Mouse (Mus musculus): ENCODE measurements around the gene Fkbp14. TPM values are rescaled to one million over a fixed set of nuclear protein-coding genes. Genes with fewer than 3 reads are reported as not detected.

Fkbp14 gene
- total RNA-seq, 2 experiments from 2014 or later = 3.4 to 6.3 TPM

DNA sequence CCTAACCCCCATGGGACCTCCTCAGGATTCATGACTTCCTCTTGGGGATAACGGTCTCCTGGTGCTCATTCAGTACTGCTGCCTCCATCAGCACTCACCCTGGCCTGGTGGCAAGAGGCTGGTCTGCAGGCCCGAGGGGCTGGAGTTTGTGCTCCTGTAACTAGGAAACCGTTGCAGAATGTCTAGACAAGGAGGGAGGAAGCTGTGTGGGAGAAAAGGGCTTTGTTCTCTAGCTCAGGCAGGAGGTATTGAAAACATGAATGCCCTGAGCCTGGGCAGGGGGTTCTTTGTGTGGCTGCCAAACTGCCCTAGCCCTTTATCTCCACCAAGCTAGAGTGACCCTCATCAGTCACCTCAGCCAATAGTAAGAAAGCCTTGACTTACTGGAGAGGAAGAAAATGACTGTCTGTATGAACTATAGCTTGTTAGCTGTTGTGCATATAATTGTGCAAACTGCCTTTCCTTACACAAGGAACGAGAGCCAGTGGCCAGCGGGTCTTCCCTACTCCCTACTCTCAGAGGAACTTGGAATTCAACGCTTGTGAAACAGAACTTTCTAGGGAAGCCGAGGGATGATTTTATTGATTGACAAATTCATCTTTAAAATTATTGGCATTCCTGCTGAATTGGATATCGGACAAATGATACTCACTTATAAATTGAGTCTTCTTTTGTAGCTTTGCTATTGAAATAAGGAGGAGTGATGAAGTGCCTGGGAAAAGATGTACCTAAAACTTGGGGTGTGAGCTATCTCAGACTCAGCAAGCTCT lies 42.6 kb downstream of the Fkbp14 start:
- no peak for DNase-seq
- no peak for TF ChIP-seq CTCF (IDR thresholded peaks at IDR 0.05)
- Histone ChIP-seq H3K4me3 (no peak overlapping the region), H3K27ac (no peak overlapping the region)
- intact Hi-C loops (cut with DNase I) = no loop called here

DNA sequence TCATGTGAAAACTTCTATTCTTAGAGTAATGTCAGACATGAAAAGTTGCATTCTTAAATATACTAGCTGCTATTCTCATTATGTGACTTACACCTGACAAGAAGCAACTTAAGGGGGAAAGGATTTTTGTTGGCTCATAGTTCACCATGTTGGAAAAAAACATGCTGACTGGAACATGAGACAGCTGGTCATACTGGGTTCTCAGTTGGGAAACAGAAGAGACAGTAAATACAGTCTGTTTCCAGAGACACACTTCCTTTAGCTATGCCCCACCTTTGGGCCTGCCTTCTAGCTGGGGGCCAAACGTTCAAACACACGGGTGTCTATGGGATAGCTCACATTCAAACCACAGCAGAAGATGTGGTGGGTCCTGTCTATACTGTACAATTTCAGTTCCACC lies 43.5 kb downstream of the Fkbp14 start:
- intact Hi-C loops (cut with DNase I) = no loop called here
- no peak for TF ChIP-seq CTCF (IDR thresholded peaks at IDR 0.05)
- no peak overlapping the region for H3K4me3 ChIP-seq
- DNase-seq = no peak
- H3K27ac ChIP-seq = no peak overlapping the region

DNA sequence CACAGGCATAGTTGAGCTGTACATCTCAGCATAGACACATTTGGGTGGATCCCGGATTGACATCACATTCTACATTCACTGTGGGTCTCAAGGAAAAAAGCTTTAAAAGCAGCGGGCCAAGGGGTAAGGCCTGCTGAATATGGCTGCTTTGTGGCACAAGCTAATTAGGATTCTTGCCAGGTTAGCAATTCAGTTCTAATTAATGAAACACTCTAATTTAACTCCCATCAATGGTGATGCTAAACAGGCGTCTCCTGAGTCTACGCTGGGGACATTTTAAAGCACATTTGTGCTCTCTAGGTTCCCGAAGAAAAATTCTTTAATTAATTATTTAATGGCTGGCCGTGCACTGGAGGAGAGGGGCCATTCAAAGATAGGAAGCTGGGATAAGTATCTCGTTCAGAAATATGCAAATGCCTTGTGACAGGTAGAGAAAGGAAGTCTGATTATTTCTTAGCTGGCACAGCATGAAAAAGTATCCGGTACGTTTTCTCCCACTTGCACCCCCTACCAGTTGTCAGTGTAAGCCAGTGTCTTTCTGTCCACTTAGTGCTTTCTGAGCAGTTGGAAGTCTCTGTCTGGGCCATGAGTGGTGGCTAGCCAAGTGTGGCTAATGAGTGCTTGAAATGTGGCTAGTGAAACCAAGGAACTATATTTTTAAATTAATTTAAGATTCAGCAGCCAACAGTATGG lies 44.2 kb downstream of the Fkbp14 start:
- intact Hi-C loops (cut with DNase I) = no loop called here
- no peak for DNase-seq
- no peak for TF ChIP-seq CTCF (IDR thresholded peaks at IDR 0.05)
- Histone ChIP-seq H3K4me3 (no peak overlapping the region), H3K27ac (no peak overlapping the region)

DNA sequence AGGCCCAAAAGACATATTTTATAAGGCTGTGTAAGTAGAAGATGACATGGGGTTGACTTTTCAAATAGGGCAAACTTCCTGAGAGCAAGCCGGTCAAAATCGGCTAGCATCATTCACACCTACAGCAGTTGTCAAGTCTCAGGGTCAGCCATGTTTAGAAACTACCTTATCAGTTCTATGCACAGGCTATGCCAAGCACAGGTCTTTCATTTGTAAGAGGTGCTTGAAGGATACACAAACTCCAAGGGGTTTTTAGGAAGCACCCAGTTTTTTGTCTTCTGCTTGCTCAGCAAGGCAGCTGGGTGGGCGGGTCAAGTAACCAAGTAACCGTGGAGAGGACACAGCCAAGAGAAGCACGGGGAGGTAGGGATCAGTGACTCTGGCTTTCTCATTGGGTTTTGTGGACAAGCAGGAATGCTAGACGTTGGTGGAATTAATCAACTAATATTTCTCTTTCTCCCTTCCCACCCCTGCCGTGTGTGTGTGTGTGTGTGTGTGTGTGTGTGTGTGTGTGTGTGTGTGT lies 46.2 kb downstream of the Fkbp14 start:
- no peak for DNase-seq
- H3K27ac ChIP-seq = no peak overlapping the region
- no peak overlapping the region for H3K4me3 ChIP-seq
- intact Hi-C loops (cut with DNase I) = no loop called here
- no peak for TF ChIP-seq CTCF (IDR thresholded peaks at IDR 0.05)

DNA sequence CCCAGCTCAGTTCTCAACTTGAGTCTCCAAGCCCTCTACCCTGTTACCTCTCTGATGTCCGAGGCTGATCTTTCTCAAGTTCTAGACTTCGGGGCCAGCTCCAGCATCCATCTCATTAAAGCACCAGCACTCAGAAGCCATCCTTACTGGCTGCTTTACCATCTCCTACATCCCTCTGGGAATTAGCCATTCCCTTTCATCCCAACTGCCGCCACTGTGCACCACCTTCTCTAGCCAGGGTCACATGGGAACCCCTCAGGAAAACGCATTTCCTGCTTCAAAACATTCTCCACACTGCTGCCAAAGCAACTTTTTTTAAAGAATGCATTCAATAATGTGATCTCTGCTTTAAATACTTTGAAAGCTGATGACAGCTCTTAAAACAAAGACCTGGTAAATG lies 47.8 kb downstream of the Fkbp14 start:
- DNase-seq = no peak
- Histone ChIP-seq H3K4me3 (no peak overlapping the region), H3K27ac (no peak overlapping the region)
- no peak for TF ChIP-seq CTCF (IDR thresholded peaks at IDR 0.05)
- intact Hi-C loops (cut with DNase I) = no loop called here

DNA sequence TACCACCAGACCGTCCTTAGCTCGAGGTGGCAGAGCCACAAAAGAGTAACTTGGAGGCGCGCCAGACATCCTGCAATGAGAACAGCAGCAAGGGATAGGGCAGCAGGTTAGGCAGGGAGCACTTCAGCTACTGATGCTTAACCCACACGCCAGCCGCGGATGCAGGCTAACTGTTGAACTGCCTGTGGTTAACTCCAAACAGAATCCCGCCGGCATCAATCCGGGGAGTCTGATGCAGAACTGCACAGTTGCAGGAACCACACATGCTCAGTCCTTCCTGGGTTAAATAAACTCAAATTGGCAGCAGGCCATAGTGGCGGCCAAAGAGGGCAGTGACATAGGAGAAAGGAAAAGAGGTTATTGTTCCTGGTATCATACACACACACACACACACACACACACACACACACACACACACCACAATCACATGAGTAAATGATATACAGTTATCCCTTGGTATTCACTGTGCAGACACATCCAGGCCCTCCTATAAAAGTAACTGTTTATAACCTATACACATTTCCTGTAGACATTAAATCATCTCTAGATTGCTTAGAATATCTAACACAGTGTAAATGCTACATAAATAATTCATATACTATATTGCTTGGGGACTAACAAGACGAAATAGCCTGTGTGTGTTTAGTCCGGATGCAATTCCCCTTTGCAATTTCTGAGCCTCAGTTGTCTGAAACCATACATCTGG lies 48.6 kb downstream of the Fkbp14 start:
- intact Hi-C loops (cut with DNase I) = no loop called here
- DNase-seq = no peak

DNA sequence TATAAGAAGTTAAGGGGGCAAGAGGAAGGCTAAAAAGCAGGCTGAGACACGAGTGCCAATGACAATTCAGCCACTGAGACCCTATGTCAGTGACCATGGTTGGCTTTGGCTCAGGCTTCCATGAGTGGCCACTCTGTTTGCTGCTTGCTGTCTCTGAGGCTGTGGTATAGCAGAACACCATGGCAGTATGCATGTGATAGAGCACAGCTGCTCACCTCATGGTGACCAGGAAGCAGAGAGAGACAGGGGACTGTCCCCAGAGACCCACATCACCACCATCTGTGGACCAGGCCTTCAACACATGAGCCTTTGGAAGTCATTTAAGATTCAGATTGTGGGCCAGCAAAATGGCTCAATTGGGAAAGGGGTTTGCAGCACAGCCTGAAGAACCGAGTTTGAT lies 53.5 kb downstream of the Fkbp14 start:
- intact Hi-C loops (cut with DNase I) = no loop called here
- no peak for TF ChIP-seq CTCF (IDR thresholded peaks at IDR 0.05)
- Histone ChIP-seq H3K27ac (no peak overlapping the region), H3K4me3 (no peak overlapping the region)
- no peak for DNase-seq

More for the DNA sequence above, 48.6 kb downstream of the Fkbp14 start:
- no peak overlapping the region for H3K27ac ChIP-seq
- no peak overlapping the region for H3K4me3 ChIP-seq
- TF ChIP-seq CTCF (IDR thresholded peaks at IDR 0.05) = no peak

DNA sequence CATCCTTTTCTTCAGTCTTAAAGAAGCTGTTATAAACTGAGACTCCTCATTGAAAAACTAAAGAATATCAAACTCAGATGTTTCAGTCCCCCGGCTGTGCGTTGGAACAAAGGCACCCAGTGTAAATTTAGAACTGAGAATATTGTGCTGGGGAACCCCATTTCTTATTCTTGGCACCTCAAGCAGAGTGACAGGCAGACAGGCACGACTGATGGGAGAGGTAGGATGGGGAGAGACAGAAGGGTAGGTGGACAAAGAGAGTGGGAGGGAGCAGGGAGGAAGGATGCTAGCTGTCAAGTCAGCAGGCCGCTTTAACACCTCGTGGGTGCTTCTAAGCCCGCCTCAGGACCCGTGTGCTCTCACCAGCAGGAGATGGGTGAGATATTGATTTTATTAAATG lies 54.3 kb downstream of the Fkbp14 start:
- intact Hi-C loops (cut with DNase I) = no loop called here
- no peak overlapping the region for H3K27ac ChIP-seq
- H3K4me3 ChIP-seq = no peak overlapping the region
- TF ChIP-seq CTCF (IDR thresholded peaks at IDR 0.05) = no peak
- DNase-seq = no peak

DNA sequence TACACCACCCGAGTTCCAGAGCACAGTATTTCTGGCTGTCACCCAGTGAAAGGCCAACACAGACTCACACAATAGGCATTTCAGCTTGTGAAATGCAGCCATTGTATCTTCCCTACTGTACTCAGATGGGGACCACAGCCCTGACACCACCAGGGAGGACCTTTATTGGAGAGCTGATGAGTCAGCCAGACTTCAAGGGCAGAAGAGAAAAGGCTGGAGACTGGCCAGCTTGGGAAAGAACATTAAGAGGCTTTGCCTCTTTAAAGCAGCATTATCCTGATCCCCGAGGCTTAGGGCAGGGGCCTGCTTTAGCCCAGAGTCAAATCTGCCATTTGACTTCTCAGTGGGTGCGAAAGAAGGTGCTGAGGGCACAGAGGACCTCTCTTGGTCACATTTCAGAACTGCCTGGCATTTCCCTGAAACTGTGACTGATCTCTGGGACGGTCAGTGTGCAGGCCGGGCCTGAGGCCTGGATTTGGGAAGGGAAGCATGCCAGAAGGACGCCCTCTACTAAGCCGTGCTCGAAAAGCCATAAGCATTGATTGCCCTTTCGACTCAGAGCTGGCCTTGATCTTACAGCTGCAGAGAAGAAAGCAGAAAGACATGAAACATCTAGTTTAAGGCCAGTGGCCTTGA lies 56.7 kb downstream of the Fkbp14 start:
- intact Hi-C loops (cut with DNase I) = no loop called here
- H3K4me3 ChIP-seq = no peak overlapping the region
- peak overlapping the region; percentile 35; the same call in 1 of the 2 replicates for H3K27ac ChIP-seq
- peak; percentile 21 for DNase-seq
- TF ChIP-seq CTCF (IDR thresholded peaks at IDR 0.05) = no peak

DNA sequence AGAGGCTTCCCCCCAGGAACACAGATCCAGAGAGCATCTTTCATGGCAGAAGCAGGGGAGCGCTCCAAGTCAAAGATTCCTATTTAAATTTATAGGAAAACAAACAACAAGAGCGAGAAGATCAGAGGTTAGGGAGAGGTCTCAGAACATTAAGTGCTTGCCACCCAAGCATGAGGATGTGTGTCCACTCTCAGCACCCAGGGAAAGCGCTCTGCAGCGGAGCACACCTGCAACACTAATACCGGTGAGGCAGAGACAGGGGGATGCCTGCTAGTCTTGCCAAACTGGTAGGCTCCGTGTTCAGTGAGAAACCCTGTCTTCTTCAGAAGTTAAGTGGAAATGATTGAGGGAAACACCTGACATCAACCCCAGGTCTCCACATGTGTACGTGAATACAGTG lies 57.7 kb downstream of the Fkbp14 start:
- DNase-seq = no peak
- no peak for TF ChIP-seq CTCF (IDR thresholded peaks at IDR 0.05)
- no peak overlapping the region for H3K4me3 ChIP-seq
- no peak overlapping the region for H3K27ac ChIP-seq
- intact Hi-C loops (cut with DNase I) = no loop called here

DNA sequence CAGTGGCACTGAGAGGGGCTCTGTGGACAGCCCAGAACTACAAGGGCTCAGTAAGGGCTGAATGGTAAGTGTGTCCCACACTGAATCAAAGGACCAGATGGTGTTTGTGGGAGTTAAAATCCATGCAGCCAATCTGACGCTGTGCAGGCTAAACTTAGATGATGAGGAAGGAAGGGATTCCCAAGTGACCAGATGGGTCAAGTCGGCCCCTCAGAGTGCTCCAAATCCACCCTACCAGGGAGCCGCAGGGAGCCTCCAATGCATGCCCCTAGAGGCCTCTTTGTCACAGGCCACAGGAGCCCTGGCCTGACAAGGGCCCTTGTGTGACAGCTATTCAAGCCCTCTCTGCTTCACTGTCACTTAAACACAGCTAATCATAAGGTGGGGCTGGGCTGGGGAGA lies 58.3 kb downstream of the Fkbp14 start:
- intact Hi-C loops (cut with DNase I) = no loop called here
- TF ChIP-seq CTCF (IDR thresholded peaks at IDR 0.05) = no peak
- Histone ChIP-seq H3K27ac (no peak overlapping the region), H3K4me3 (no peak overlapping the region)
- DNase-seq = no peak

DNA sequence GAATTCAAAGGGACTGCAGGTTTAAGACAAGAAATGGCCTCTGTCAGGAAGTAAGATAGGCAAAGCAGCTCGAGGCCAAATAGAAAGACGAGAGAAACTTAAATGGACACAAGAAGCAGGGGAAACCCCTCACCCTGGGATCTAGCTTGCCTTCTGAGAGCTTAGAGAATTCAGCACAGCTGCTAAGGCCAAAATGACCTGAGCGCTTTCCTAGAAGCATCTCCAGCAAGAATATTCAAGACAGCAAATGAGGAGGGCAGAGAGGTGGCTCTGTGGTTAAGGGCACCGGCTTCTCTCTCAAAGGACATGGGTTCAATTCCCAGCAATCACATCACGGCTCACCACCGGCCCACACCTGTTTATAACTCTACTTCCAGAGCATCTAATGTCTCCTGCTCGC lies 60.1 kb downstream of the Fkbp14 start:
- Histone ChIP-seq H3K4me3 (no peak overlapping the region), H3K27ac (no peak overlapping the region)
- intact Hi-C loops (cut with DNase I) = no loop called here
- DNase-seq = no peak
- no peak for TF ChIP-seq CTCF (IDR thresholded peaks at IDR 0.05)

Measured in gastrocnemius, adult 2 months (tissue).